Mouse (Mus musculus): Measurements from ENCODE around the gene Cryzl1.

GRCm38 (mm10) chr16:91765816-91766210 is 37.0 kb upstream of the Cryzl1 start:
- TF ChIP-seq CTCF (IDR thresholded peaks at IDR 0.05) (no peak), EP300 (IDR thresholded peaks at IDR 0.05) (no peak)
